Mouse (Mus musculus) heart, embryonic 10.5 days (tissue): ENCODE data around the gene Ankrd13d. TPM values are rescaled to one million over a fixed set of nuclear protein-coding genes. Genes with fewer than 3 reads are reported as not detected.

Source experiments
- DNase-seq: peaks from one replicate; pipeline ENCODE4 v3.0.0-alpha.2; 2017; ENCODE audit warnings: low spot score
- H3K27ac ChIP-seq: fragments of 300-500 bp; sonication (generic); 2 replicates; pipeline ENCODE4 v1.5.1; 2016; ENCODE audit warnings: mild to moderate bottlenecking
- H3K27me3 ChIP-seq: fragments of 300-500 bp; sonication (generic); 2 replicates; pipeline ENCODE4 v1.6.1; 2016; ENCODE audit warnings: mild to moderate bottlenecking; ENCODE audit not compliant: poor library complexity, insufficient read depth, severe bottlenecking
- H3K36me3 ChIP-seq: fragments of 300-500 bp; sonication (generic); 2 replicates; pipeline ENCODE4 v1.6.1; 2016; ENCODE audit warnings: mild to moderate bottlenecking, moderate library complexity
- H3K4me1 ChIP-seq: fragments of 300-500 bp; sonication (generic); 2 replicates; pipeline ENCODE4 v1.6.1; 2016; ENCODE audit warnings: mild to moderate bottlenecking
- H3K4me3 ChIP-seq: fragments of 300-500 bp; sonication (generic); 2 replicates; pipeline ENCODE4 v1.5.1; 2016; ENCODE audit warnings: mild to moderate bottlenecking, moderate library complexity
- H3K9me3 ChIP-seq: fragments of 300-500 bp; sonication (generic); 2 replicates; pipeline ENCODE4 v1.6.1; 2016; ENCODE audit warnings: mild to moderate bottlenecking, moderate library complexity
- WGBS: fragments of 180-500 bp; shearing (Covaris S2); methylation state at CpG from one replicate; pipeline ENCODE4 v1.1.7; 2016; 5-methylcytosine and 5-hydroxymethylcytosine counted together
- polyA plus RNA-seq: library from polyadenylated mRNA; unstranded; fragments of >200 nt; fragmentation: Nextera tagmentation; extraction: Ambion mirVana; gene quantifications from 2 replicates; pipeline ENCODE4 v1.2.1, GENCODE M21; 2016

Gene Ankrd13d
- polyA plus RNA-seq, 1 experiment from 2014 or later, result 3.6 TPM

DNA sequence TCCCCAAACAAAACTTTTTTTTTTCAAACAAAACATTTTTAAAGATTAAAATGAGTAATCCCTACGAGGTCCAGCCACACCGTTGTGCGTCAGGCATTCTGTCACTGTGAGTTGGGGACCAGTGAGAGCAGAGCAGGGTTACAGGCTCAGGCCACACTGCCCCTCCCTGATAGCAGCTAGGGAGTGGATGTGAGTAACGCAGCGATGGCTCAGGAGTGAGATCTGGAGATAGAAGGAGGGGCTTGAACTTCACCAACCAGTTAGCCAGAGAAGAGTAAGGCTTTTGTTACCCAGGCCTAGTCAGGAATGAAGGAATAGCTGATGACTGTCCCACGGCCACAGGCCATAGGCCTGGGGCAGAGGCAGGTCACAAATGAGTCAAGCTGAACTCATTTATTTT is 38.2 kb downstream of the Ankrd13d start:
- DNase-seq, result no peak
- H3K4me3 ChIP-seq, result no peak overlapping the region
- H3K36me3 ChIP-seq, result no peaks in the 10 kb centered on the region
- H3K4me1 ChIP-seq, result peaks cover under 1% of the 10 kb centered on the region; the same call in 1 of the 2 replicates
- H3K27ac ChIP-seq, result no peak overlapping the region
- no peaks in the 10 kb centered on the region for H3K9me3 ChIP-seq
- WGBS, result 72% methylated on average over 6 of the region's 6 CpGs
- no peaks in the 10 kb centered on the region for H3K27me3 ChIP-seq

DNA sequence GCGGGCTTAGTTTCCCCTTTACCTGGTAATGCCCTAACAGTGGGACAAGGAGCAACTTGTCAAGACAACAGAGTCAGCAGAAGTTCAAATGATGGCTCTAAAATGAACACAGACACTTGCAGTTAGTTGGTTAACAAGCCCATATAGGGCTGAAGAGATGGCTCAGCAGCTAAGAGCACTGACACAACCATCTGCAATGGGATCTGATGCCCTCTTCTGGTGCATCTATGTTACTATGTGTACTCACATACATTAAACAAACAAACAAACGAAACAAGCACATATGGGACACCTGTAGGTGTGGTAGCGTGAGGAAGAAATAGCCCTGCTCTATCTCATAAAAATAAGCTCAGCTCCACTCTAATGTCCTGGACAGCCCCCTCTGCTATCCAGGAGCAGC is 40.5 kb downstream of the Ankrd13d start:
- H3K27ac ChIP-seq, result no peak overlapping the region
- H3K4me1 ChIP-seq, result peaks cover 6% of the 10 kb centered on the region; the same call in 1 of the 2 replicates
- H3K9me3 ChIP-seq, result no peaks in the 10 kb centered on the region
- H3K27me3 ChIP-seq, result no peaks in the 10 kb centered on the region
- 54% methylated on average over 3 of the region's 3 CpGs for WGBS
- H3K36me3 ChIP-seq, result no peaks in the 10 kb centered on the region
- H3K4me3 ChIP-seq, result no peak overlapping the region
- DNase-seq, result no peak

DNA sequence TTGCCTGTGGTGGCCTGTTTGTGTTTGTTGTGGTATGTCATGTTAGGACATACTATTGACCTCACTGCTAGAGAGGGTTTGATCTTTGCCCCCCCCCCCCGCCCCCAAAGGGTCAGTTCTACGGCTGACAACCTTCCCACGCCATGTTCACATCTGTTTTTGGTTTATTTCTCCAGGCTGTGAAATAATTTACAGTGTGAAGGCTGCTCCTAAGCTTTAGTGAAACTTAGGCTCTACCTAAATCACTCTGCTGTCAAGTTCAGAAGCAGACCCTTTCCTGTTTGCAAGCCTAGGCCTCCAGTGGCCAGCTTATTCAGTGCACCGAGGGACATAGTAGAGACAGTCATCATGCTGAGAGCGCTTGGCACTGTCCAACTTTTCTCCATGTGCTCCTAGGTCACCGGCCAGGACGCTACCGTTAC is 42.7 kb downstream of the Ankrd13d start:
- H3K27ac ChIP-seq, result no peak overlapping the region
- no peak overlapping the region for H3K4me3 ChIP-seq
- DNase-seq, result no peak
- H3K9me3 ChIP-seq, result no peaks in the 10 kb centered on the region
- no peaks in the 10 kb centered on the region for H3K36me3 ChIP-seq
- 68% methylated on average over 8 of the region's 8 CpGs for WGBS
- H3K27me3 ChIP-seq, result no peaks in the 10 kb centered on the region
- H3K4me1 ChIP-seq, result peaks cover 6% of the 10 kb centered on the region; the same call in 1 of the 2 replicates

DNA sequence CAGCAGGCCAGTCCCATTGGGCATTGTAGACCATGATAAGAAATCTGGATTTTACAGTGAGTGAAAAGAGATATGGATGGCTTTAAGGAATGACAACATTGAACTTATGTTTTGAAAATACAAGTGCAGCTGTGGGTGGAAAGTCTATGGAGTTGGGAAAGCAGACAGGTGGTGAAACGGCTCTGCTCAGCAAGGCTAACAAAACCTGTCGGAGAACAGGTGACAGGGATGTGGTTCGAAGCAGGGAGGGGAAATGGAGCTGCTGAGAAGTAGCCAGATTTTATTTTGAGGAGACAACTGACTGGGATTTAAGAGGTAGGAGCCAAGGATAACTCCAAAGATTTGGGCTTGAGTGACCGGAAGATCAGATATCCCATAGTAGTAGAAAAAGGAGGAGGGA is 48.4 kb downstream of the Ankrd13d start:
- Histone ChIP-seq H3K36me3 (no peaks in the 10 kb centered on the region), H3K4me3 (no peak overlapping the region), H3K4me1 (peaks cover 29% of the 10 kb centered on the region), H3K27ac (no peak overlapping the region), H3K27me3 (peaks cover 10% of the 10 kb centered on the region), H3K9me3 (no peaks in the 10 kb centered on the region)
- WGBS, result 71% methylated on average over 4 of the region's 4 CpGs
- no peak for DNase-seq

DNA sequence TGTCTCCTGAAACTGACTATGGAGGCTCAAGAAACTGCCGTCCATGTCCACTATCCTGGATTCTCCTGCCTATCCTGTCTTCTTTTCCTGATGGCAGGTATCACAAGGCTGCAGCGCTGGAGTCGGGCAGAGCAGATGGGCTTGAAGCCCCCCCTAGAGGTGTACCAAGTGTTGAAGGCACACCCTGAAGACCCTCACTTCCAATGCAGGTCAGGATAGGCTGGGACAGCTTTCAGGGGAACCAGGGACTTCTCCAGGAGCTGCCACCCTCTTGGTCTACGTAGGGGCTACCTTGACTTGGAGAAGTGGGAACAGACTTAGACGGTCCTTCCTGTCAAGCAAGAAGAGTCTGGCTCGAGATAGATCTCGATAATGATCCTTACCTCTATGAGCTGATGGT is 50.3 kb downstream of the Ankrd13d start:
- Histone ChIP-seq H3K4me1 (peaks cover 27% of the 10 kb centered on the region), H3K4me3 (no peak overlapping the region), H3K27ac (no peak overlapping the region), H3K27me3 (peaks cover 21% of the 10 kb centered on the region), H3K9me3 (no peaks in the 10 kb centered on the region), H3K36me3 (no peaks in the 10 kb centered on the region)
- WGBS, result 79% methylated on average over 7 of the region's 7 CpGs
- no peak for DNase-seq

DNA sequence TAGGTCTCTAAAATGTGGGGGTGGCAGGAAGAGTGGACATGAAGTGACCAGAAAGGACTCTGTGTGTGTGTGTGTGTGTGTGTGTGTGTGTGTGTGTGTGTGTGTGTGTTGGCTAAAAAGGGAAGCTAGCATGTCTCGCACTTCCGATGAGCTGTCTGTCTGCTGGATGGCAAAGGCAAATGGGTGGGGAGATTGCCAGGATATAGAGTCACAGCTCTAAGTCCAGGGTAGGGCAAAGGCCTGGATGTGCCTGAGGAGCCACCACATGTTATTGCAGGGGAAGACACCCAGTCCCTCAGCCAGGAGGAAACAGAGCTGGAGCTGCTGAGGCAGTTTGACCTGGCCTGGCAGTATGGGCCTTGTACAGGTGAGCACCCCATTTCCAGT is 50.8 kb downstream of the Ankrd13d start:
- Histone ChIP-seq H3K4me1 (peaks cover 27% of the 10 kb centered on the region), H3K9me3 (no peaks in the 10 kb centered on the region), H3K36me3 (no peaks in the 10 kb centered on the region), H3K27ac (peak overlapping the region; percentile 83), H3K4me3 (peak overlapping the region; percentile 63), H3K27me3 (peaks cover 25% of the 10 kb centered on the region)
- DNase-seq, result no peak
- WGBS, result 48% methylated on average over 2 of the region's 2 CpGs

DNA sequence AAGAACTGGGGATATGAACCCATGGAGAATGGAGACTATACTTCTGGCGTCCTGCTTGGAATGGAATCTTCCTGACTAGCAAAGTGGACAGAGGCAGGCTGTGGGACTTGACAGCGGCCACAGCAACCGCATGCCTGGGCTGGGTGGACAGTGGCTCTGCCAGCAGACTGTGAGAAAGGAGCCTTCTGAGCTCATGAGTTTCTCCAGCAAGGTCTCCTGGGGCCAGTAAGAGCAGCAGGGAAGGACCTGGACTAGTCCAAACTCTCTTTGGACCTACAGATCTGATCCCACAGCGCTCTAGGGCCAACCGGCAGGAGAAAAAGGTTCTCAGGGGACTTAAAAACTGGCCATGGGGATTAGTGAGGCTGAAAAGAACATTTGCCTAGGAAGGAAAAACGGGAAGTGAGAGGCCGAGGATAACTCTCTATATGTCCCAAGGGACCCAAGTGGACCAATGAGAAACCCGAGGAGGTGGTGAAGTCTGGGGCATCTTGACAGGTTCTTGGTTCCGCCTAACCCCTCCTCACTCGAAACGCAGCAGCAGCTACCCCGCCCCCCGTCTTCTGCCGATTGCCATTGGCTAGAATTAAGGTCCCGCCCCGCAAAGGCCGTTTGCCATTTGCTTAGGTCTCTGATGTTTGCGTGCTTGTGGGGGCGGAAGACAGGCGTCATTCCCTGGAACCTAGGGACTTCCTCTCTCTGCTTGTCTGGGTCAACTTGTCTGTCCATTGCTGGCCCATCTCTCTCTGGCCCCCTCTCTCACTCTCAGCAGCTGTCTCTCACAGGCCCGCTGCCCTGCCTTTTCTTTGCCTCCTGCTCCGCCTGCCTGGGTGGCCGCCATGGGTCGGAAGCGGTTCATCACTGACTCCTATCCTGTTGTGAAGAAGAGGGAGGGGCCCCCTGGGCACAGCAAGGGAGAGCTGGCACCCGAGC is 51.4 kb downstream of the Ankrd13d start, which contains the start of gene Pold4:
TSS of gene Pold4 (plus strand) at position 647 of the 933 bp plus-strand sequence.
- Histone ChIP-seq H3K27ac (peak within 1 kb of the TSS; percentile 83), H3K27me3 (peaks cover 31% of the 10 kb centered on the region), H3K4me1 (peaks cover 27% of the 10 kb centered on the region), H3K4me3 (peak within 1 kb of the TSS; percentile 63), H3K36me3 (no peaks in the 10 kb centered on the region), H3K9me3 (no peaks in the 10 kb centered on the region)
- peak; percentile 98 for DNase-seq
- WGBS, result 12% methylated on average over 26 of the region's 26 CpGs

DNA sequence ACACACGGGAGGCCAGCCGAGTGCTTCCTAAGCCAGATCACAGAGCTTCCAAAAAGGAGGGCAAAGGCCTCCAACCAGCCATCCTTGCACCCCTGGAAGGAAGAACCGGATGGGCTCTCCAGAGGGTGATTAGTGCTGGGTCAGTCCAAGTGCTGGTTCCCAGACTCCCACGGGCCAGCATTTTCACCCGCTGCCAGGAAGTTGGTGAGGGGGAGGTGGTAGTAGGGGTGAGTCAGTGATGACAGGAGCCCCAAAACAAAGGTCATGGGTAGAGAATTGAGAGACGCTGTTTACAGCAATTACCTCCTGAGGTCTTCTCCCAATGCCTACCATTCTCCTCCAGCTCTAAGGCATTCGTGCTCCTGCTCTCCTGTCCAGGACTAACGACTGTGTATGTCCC is 52.5 kb downstream of the Ankrd13d start:
- Histone ChIP-seq H3K27ac (peak overlapping the region; percentile 36), H3K27me3 (peaks cover 31% of the 10 kb centered on the region), H3K4me3 (no peak overlapping the region), H3K4me1 (peaks cover 27% of the 10 kb centered on the region), H3K9me3 (no peaks in the 10 kb centered on the region), H3K36me3 (no peaks in the 10 kb centered on the region)
- no peak for DNase-seq
- WGBS, result 68% methylated on average over 8 of the region's 8 CpGs

DNA sequence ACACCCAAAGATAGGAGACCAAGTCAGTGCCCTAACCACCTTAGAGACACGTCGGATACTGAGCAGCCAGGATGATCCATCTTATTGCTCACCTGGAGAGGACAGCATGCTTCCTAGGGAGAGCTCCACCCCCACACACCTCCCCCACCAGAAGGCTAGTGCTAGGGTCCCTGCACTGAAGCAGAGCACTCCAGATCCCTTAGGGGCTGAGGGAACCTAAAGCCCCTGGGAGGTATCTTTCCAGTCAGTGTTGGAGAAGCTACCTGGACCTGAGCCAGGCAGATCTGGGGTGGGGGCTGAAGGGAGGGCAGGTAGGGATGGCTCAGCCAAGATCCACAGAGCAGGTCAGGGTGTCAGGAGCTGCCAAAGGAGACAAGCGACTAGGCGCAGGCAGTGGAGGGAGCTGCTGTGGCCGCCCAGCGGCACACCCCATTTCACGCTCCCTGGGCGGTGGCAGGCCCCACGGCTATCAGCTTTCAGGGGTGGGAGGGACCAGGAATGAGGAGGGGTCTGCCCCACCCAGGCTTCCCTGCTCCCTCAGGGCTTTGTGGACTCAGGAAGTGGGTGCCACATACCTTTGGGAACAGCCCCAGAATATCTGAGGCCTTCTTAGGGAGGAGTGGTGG is 53.4 kb downstream of the Ankrd13d start:
- Histone ChIP-seq H3K27me3 (peaks cover 31% of the 10 kb centered on the region), H3K27ac (peak overlapping the region; percentile 60; the same call in 1 of the 2 replicates), H3K9me3 (no peaks in the 10 kb centered on the region), H3K36me3 (no peaks in the 10 kb centered on the region), H3K4me3 (no peak overlapping the region), H3K4me1 (peaks cover 27% of the 10 kb centered on the region)
- no peak for DNase-seq
- WGBS, result 33% methylated on average over 9 of the region's 9 CpGs

DNA sequence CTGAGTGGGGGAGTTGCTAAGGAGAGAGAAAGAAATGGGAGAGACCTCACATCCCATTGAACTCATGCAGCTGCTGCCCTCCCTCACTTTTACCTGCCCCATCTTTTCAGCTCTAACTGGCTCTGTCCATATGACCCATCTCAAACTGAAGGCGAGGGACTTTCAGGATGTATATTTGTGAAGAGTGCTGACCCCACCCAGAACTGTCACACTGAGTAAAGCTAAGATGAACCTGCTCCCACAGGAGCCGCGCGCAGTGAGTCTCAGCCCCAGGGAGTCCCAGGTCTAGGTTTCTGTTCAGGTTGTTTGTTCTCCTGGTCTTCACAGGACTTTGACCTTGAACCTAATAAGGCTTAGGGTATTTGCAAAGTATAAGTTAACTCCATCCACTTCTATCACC is 54.0 kb downstream of the Ankrd13d start:
- no peak overlapping the region for H3K27ac ChIP-seq
- no peaks in the 10 kb centered on the region for H3K9me3 ChIP-seq
- H3K4me3 ChIP-seq, result no peak overlapping the region
- no peak for DNase-seq
- WGBS, result 75% methylated on average over 4 of the region's 4 CpGs
- no peaks in the 10 kb centered on the region for H3K36me3 ChIP-seq
- peaks cover 27% of the 10 kb centered on the region for H3K4me1 ChIP-seq
- H3K27me3 ChIP-seq, result peaks cover 31% of the 10 kb centered on the region

DNA sequence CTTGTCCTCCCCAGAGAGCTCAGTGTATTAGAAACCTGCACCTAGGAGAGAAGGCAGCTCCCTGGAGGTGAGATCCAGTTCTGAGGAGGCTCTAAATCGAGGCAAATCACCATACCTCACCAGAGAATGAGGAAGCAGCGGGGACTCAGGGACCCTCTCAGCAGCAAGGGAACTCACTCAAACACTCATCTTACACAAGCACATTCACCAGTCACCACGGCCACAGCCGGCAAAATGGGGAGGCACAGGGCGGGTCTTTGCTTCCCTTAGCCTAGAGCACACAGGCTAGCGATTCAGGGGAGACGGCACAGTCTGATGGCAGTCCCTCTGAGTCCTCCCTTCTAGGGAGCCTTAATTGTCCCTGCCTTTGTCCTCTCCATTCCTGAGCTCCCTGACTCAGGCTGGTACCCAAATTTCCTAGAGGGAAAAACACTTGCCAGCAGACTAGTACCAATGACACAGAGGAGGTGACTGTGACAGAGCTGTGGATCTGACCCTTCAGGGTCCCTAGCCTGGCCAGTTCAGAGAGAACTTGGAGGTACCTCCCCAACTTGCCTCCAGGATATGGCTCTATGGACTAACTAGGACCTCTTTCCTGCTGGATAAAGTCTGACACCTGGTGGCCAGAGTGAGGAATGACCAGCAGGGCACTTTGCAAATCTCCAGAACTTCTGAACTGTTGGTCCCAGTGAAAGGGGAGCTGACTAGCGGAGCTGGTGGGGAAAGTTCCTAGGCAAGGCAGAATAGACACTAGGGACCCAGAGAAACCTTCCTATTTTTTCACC is 54.9 kb downstream of the Ankrd13d start:
- peaks cover 27% of the 10 kb centered on the region for H3K4me1 ChIP-seq
- H3K27ac ChIP-seq, result peak overlapping the region; percentile 2; the same call in 1 of the 2 replicates
- no peak for DNase-seq
- H3K36me3 ChIP-seq, result no peaks in the 10 kb centered on the region
- H3K9me3 ChIP-seq, result no peaks in the 10 kb centered on the region
- peaks cover 31% of the 10 kb centered on the region for H3K27me3 ChIP-seq
- H3K4me3 ChIP-seq, result no peak overlapping the region
- 22% methylated on average over 8 of the region's 8 CpGs for WGBS

DNA sequence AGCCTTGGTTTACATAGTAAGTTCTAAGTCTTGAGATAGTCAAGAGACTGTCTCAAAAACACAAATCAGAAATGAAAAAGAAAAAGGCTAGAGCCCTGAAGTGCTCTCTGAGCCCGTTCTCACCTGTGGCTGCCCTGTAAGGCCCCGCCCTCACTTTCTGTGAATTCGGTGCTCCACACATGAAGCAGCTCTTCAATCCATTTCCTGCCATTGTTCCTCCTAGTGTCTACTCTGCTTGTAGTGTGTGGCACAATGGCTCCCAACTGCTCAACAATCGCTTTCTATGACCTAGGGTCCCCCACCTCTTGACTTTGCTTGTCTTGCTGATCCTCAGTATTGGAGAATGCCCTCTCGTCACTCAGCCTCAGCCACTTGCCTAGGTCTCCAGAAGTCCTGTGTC is 55.5 kb downstream of the Ankrd13d start:
- H3K4me3 ChIP-seq, result no peak overlapping the region
- 0 out of 2 replicates have a peak, but pooled peaks cover 2% of the 10 kb centered on the region for H3K36me3 ChIP-seq
- 54% methylated on average over 5 of the region's 5 CpGs for WGBS
- no peak for DNase-seq
- H3K9me3 ChIP-seq, result no peaks in the 10 kb centered on the region
- peaks cover 34% of the 10 kb centered on the region for H3K27me3 ChIP-seq
- H3K4me1 ChIP-seq, result peaks cover 25% of the 10 kb centered on the region
- 0 out of 2 replicates have a peak overlapping the region, but pooled peaks have one; percentile 2 for H3K27ac ChIP-seq
